Mouse (Mus musculus): Measurements from ENCODE around the gene Selplg. TPM values are rescaled to one million over a fixed set of nuclear protein-coding genes. Genes with fewer than 3 reads are reported as not detected.
A peak's percentile ranks its signal among the peaks of the same experiment; 100 is the strongest.

The Selplg gene
- total RNA-seq, 2 experiments from 2014 or later: 29.3 to 32.2 TPM

DNA sequence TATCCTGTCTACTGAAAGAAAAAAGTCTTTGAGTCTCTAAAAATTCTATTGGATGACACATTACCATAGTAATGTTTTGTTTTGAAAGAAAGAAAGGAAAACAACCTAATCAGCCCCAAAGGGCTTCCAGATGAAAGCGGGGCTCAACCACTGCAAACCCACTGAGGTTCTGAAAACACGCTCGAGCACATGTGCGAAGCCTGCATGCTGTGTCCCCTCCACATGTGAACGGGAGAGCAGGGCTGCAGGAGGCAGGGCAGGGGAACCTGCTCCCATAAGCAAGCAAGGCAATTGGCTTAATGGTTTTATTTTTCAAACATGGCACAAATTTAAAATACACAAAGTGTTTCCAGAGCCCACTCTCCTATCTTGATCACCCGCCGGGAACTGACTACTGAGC, 24.2 kb upstream of the Selplg start:
- no peak for DNase-seq (ENCODE audit: low spot score in 2 of 2)
- intact Hi-C loops (cut with DNase I): loop anchor here (2.0 to 10.0 kb wide), 3 partner anchors 48 to 188 kb away; partner anchors contain the start of gene Coro1c

DNA sequence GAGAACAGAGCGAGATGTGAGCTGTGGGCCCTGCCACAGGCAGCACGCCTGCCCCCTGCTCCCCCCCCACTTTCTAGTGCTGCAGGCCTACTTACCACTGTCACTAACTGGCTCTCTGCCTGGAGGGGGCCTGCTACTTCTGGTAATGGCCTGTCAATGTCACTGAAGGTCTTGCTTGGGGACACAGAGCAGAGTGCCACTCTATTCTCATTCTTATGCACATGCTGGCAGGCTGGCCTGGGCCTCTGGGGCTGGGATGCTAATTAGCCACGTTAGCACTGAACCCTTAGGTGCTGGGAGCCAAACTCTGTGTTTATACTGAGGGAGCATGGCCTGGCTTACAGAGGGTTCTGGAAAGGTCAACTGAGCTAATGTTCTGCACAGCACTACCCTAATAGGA, 23.3 kb upstream of the Selplg start:
- DNase-seq (ENCODE audit: low spot score in 2 of 2): no peak
- intact Hi-C loops (cut with DNase I): loop anchor here (2.0 to 10.0 kb wide), 3 partner anchors 49 to 189 kb away; partner anchors contain the start of gene Coro1c

DNA sequence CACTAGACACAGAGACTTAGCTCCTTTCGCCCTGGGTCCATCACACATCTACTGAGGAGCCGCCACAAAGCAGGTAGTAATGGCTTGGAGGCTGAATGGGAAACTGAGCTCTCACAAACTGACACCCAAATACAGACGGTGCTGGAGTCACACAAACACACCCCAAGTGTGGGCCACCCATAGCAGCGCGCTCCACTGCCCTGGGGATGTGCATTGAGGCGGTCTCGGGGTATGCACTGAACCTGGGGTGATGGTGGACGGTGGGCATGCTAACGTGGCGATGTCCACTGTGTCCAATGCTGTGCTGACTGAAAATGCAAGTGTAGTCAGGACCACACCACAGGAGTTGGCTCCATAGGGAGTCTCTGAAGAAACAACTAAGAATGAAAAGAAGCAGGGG, 22.7 kb upstream of the Selplg start:
- no peak for DNase-seq (ENCODE audit: low spot score in 2 of 2)
- intact Hi-C loops (cut with DNase I): loop anchor here (10.0 kb wide), 2 partner anchors 50 to 190 kb away; partner anchors contain the start of gene Coro1c

DNA sequence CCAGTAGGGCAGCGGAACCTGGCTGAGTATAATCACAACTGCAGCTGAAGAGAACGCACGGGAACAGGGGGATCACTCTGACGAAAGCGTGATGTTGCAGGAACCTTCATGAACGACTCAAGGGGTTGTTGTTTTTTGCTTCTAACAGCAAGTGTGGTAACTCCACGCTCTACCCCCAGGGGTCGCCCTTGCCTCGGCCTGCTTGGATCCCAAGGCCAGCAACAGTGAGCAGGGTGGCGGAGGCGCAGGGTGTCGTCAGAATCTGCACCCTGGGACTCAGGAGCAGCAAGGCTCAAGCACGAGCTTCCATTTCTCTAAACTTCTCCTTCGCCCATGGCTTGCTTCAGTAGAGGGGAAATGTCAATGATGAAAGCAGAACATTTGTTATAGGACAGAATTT, 22.1 kb upstream of the Selplg start:
- peak; percentile 67 to 73 for DNase-seq (ENCODE audit: low spot score in 2 of 2)
- intact Hi-C loops (cut with DNase I): loop anchor here (10.0 kb wide), 2 partner anchors 50 to 190 kb away; partner anchors contain the start of gene Coro1c

DNA sequence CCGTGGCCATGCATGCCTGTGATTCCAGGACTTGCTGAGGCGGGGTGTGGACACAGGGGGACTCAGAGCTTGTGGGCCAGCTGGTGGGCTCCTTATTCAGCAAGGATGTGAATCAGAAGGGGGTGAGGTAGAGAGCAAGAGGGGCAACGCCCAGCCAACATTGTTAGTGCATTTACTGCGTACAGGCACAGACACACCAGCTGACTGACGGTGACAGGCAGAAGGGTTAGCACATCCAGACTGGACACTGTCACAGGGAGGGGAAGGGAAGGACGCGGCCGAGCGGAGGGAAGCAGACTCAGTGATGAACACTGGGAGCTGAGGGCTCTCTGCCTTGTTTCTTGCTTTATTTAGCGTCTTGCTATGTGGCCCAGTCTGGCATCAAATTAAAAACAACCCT, 21.1 kb upstream of the Selplg start:
- intact Hi-C loops (cut with DNase I): loop anchor here (10.0 kb wide), 2 partner anchors 51 to 191 kb away; partner anchors contain the start of gene Coro1c
- no peak for DNase-seq (ENCODE audit: low spot score in 2 of 2)

DNA sequence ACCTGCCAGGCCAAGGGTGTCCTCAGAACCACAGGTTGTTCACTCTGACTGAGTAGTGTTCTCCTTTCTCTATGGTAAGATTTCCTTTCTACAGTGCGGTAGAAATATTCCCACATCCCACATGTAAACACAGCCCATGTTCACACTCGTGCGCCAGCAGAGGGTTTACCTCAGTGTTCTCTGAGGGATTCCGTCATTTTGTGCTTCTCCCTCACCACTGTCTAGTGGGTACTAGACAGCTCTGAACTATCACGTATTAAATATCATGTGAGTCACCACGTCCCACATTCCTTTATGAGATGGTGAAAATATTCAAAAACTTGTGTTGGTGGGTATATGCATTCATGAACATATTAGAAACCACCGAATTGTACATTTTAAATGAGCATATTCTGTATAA, 20.0 kb upstream of the Selplg start:
- DNase-seq (ENCODE audit: low spot score in 2 of 2): no peak
- intact Hi-C loops (cut with DNase I): loop anchor here (10.0 kb wide), 2 partner anchors 52 to 192 kb away; partner anchors contain the start of gene Coro1c

DNA sequence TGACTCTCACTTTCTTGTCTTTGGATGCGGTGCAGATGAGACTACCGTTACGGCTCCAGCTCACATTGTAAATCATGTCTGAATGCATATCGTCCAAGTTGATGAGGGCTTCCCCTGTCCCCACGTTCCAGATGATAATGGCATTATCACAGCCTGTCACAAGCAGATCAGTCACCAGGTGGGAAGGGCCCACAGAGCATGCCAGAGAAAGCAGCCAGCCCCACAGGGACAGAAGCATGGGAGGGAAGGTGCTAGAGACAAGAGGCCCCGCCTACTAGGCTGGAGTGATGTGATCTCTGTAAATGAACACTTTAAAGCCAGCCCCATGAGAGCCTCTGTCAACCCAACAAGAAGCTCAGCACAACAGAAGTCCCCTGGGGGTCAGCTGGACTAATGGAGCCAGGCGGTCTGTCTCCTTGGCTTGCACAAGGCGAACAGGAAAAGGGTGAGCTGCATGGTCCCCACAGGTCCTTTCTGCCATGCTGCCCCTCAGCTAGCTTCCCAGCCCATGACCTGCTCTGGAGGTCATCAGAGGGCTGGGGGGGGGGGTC, 18.3 kb upstream of the Selplg start:
- intact Hi-C loops (cut with DNase I): loop anchor here (10.0 kb wide), 2 partner anchors 54 to 194 kb away; partner anchors contain the start of gene Coro1c

DNA sequence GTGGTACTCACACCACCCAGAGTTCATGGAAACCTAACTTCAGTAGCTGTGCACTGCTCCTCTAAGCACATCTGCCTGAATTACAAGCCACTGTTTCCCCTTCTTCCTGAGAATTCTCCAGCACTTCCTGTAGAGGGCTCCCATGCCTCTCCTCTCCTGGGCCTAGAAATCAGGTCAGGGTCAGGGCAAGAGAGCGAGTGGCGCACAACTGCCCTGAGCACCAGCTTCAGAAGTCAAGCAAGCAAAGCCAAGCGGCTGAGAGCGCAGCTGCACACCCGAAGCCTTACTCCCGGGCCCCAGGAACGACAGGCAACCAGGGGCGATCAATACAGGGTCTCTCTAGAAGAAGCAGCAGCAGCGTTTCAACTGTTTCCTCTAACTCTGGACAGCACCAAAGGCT, 15.2 kb upstream of the Selplg start:
- intact Hi-C loops (cut with DNase I): no loop called here
- no peak for DNase-seq (ENCODE audit: low spot score in 2 of 2)

More for the DNA sequence above, 18.3 kb upstream of the Selplg start:
- no peak for DNase-seq (ENCODE audit: low spot score in 2 of 2)

DNA sequence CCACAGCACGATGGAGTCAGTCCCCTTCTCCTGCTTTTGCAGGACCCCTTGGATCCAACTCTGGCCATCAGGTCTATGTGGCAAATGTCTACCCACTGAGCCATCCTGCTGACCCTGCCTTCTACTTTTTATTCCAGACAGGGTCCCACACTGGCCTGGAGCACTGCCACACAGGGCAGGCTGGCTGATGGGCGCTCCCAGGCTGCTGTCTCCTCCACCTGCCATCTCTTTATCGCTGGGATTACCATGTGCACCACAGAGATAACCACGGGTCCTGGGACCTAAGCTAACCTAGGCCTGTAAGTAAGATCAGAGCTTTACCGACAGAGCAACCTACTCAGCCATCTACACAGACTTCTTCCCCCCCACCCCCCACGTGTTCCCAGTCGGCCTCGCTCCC, 14.2 kb upstream of the Selplg start:
- intact Hi-C loops (cut with DNase I): no loop called here
- no peak for DNase-seq (ENCODE audit: low spot score in 2 of 2)

DNA sequence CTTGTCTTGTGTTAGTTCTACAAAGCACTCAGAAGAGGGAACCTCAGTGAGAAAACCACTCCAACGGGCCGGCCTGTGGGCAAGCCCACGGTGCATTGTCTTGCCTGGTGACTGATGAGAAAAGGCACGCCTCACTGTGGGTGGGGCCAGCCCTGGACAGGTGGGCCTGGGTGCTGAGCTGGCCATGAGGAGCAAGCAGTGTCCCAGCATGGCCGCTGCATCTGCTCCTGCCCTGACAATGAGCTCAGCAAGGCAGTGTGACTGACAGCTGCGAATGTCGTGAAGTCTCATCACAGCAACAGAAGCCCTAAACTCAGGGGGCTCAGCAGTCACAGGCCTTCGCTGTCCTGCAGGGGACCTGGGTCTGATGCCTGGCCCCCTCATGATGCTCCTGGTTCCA, 13.2 kb upstream of the Selplg start:
- DNase-seq (ENCODE audit: low spot score in 2 of 2): no peak
- intact Hi-C loops (cut with DNase I): loop anchor here (2.0 kb wide), 1 partner anchor 73 kb away; the partner anchor contains the start of genes Iscu and Sart3

DNA sequence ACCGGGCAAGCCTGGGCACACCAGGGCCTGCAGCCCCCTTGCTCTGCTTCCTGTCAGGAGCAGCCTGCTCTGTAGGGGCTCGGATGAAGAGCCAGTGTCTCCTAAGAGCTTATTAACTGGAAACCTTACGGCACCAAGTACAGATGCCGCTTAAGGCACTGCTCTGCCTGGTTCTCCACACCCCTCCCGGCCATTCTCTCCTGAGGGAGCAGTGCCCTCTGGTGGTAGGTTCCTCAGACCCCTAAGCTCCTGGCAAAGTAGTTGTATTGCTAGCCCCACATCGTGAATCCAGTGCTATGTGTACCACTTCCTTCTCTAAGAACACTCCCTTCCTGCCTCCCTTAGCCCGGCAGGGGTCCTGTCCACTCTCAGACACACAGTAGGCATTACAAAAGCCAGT, 12.3 kb upstream of the Selplg start:
- intact Hi-C loops (cut with DNase I): loop anchor here (2.0 kb wide), 1 partner anchor 72 kb away; the partner anchor contains the start of genes Iscu and Sart3
- DNase-seq (ENCODE audit: low spot score in 2 of 2): peak; percentile 69 to 73

DNA sequence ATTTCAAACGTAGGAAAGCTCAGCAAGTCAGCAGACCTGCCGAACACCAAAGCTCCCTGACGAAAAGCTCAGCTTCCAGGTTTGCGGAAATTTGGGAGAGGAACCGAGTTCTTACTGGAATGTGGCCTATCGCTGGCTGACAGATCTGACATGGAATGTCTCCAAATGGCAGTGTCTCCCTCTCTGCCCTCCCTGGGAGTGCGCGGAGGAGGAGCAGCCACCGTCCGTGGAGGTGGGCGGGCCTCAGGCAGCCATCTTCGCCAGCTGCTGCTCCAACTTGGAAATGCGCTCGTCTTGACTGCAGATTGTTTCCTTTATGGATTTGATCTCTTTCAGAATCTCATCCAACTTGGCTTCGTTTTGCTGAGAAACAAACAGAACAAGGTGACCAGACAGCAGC, 11.7 kb upstream of the Selplg start:
- peak in 1 of 2 experiments; percentile 46 for DNase-seq (ENCODE audit: low spot score in 2 of 2)
- intact Hi-C loops (cut with DNase I): loop anchor here (2.0 kb wide), 1 partner anchor 71 kb away; the partner anchor contains the start of genes Iscu and Sart3

DNA sequence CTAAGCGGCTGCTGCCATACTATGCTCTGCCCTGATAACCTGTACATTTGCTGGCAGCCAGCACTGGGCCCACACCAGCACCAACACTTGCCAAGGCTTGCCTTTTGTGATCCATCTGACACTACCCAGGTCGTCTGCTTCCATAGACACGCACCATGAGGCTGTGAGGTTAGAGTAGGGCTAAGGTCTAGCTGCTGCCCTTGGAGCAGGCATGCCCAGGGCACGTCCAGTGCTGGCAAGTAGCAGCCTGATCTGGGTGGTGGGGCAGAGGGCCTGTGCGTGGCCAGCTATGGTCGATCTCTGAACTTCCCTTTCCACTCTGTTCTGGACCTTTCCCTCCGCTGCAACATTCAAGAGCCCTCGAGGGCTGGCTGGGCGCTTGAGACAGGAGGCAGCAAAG, 10.5 kb upstream of the Selplg start:
- no peak for DNase-seq (ENCODE audit: low spot score in 2 of 2)

DNA sequence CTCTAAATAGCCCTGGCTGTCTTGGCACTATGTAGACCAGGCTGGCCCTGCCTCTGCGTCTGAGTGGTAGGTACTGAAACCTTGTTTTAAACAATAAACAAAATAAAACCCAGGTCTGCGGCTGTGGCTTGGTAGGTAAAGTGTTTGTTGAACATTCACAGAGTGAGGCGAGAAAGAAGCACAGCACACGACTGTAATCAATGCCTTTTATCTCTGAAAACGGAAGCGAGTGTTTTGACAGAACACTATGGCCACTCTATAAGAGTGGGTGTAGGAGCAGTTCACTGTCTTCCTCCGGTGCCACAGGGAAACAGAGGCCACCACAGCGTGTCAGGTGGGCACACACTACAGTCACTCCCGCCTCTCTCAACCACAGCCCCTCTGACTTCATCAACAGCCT, 9.8 kb upstream of the Selplg start:
- no peak for DNase-seq (ENCODE audit: low spot score in 2 of 2)
- intact Hi-C loops (cut with DNase I): no loop called here

More for the DNA sequence above, 10.5 kb upstream of the Selplg start:
- intact Hi-C loops (cut with DNase I): no loop called here

DNA sequence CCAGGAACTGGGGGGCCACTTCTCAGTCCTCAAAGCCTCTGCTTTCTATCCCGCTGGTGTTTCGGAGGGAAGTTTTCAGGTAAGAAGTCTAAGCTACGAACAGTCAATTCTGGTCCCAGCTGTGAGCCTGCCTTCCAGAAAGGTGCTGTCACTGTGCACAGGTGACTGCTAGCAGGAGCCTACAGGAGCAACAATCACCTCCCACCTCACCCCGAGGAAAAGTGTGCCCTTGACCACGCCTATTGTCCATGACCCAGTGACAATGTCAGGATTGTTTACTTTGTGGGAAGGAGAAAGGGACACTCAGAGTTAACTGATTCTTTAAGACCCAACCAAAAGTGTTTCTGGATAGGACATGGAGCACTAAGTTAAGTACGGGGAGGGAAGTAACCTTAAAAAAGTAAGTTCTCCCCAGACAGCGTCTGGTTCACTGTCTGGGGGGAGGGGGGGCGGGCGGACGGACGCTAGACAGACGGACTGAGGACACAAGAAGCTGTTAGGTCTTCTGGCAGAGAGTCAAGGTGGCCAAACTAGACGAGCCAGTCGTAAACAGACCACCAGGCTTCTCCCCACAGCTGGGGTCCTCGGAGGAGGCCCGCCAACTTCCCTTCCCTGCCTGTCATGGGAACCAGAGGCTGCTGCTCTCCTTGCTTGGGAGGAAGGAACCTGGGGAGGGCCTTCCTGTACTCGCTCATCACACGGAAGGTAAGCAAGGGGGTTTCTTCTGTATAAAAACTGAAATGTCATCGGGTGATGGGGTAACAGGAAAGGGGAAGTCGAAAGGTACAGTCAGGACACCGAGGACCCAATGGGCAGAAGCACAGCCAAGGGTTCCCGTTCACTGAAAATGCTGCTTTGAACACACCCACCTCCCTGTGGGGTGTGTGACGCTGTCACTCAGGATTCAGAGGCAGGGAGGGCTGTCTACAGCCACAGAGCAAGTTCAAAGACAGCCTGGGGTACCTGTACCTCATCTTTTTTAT, 9.1 kb upstream of the Selplg start:
- intact Hi-C loops (cut with DNase I): no loop called here
- no peak for DNase-seq (ENCODE audit: low spot score in 2 of 2)

DNA sequence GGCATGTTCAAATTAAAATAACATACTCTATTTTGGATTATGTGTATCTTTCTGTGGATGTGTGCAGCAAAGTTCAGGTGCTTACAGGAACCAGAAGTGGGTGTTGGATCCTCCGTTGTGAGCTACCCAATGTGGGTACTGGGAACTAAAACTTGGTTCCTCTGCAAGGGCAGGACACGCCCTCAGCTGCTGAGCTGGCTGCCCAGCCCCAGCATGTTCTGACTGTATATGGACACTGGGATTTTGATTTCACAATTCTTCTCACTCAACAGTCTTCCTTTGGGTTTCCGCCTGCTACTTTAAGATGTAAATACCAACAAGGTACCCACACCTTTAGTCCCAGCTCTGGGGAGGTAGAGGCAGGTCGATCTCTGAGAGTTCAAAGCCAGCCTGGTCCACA, 8.0 kb upstream of the Selplg start:
- intact Hi-C loops (cut with DNase I): no loop called here
- DNase-seq (ENCODE audit: low spot score in 2 of 2): no peak

DNA sequence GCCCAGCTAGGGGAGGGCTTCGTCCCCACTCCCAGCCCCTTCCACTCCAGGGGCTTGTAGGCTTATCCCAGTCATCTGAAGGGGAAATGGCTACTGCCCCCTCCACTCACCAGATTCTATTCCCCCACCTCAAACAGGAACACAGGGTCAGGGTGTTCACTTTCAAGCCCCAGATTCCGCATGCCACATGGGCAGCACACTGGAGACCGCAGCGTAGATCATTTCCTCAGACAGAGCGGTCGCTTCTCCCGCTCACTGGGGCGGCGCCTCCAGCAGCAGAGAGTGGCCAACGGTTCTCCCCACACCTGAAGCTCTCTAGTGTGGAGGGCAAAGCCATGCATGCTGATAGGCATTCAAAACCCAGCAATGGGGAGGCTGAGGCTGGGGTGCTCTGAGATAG, 4.5 kb upstream of the Selplg start:
- DNase-seq (ENCODE audit: low spot score in 2 of 2): no peak
- intact Hi-C loops (cut with DNase I): no loop called here

DNA sequence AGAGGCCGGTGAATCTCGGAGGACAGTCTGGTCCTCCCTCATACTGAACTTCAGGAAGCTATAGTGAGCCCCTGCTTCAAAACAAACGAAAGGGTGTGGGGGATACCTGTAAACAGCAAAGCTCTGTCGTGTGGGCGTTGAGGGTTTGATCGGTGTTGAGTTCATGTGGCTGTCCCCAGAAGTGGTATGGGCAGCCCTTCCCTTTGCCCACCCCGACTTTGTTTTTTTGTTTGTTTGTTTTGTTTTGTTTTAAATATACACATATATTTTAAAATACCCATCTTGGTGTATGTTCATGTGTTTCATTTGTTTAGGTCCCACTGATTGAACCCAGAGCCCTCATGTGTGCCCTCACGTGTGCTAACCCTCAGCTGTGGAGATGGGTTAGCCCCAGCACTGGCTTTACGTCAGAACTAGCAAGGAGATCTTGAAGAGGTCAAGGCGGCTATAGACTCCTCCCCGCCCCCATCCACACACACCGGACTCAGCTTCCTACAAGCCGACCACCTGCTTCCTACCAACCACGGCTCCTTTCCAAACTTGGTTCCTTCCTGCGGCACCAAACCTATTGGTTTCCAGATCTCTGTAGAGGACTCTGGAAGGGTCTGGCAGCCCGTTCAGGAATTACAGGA, 988 bp upstream of the Selplg start:
- DNase-seq (ENCODE audit: low spot score in 2 of 2): no peak
- intact Hi-C loops (cut with DNase I): no loop called here

DNA sequence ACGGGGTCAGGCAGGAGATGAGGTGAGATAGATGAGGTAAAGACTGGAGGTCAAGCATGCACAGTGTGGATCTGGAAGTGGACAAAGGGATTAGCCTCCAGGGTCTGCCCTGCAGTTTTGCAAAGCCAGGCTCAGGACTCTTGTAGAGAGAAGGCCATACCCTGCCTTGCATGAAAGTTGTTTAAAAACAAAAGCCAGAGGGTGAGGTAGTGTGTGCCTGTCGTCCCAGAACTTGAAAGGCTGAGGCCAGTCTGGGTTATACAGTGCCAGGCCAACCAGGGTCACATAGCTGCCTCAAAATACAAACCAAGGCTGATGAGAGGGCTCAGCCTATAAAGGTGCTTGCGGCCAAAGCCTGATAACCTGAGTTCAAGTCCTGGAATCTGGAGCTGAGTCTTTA, 703 bp downstream of the Selplg start:
- no peak for DNase-seq (ENCODE audit: low spot score in 2 of 2)
- intact Hi-C loops (cut with DNase I): no loop called here

DNA sequence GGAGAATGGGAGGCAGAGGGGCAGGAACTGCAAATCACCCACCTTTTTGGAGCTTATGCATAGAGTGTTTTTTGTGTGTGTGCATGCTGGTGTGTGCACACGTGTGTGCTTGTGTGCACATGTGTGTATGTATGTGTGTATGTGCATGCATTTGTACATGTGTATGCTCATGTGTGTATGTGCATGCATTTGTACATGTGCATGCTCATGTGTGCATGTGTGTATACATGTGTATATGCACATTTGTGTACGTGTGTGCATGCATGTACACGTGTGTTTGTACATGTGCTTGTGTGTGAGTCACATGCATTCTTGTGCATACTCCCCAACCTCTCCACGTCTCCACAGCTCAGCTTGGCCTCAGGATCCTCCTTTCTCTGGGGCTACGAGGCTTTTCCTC, 1.6 kb downstream of the Selplg start:
- intact Hi-C loops (cut with DNase I): no loop called here
- DNase-seq (ENCODE audit: low spot score in 2 of 2): no peak
